Mouse (Mus musculus) T-cell, adult 66 days (primary cell): ENCODE results near the gene Smo. TPM values are rescaled to one million over a fixed set of nuclear protein-coding genes. Genes with fewer than 3 reads are reported as not detected.

Source experiments
- total RNA-seq, 2 experiments: library from RNA; stranded (reverse); gene quantifications; 3 replicates in 1 of 2; 4 replicates in 1 of 2; pipeline ENCODE4 v1.2.4; 2023

The Smo gene
- total RNA-seq: 1 to 10 TPM; 1.2 to 1.4 TPM

GRCm38 (mm10) chr6:29735336-29735688 is at the start of gene Smo:
Gene Smo, plus strand, starts transcription at chr6:29735503.

GRCm38 (mm10) chr6:29693953-29694352 is 41.4 kb upstream of the Smo start, which contains the start of gene Tspan33:
Gene Tspan33, plus strand, starts transcription at chr6:29694222.

GRCm38 (mm10) chr6:29767813-29768660 is 32.7 kb downstream of the Smo start, which contains the start of gene Ahcyl2:
Gene Ahcyl2, plus strand, starts transcription at chr6:29768011.

Other genes starting within 250 kb of the Smo start
- not detected for gene Kcp, start 227.6 kb upstream of the Smo start, total RNA-seq
- 1 to 10 TPM; 3.6 to 6.3 TPM for gene Irf5, start 208.9 kb upstream of the Smo start, total RNA-seq
- gene Tnpo3, start 125.6 kb upstream of the Smo start, total RNA-seq: 100 to 1,000 TPM; 103 to 107 TPM
- 1 to 10 TPM in 1 of 2 experiments, under 1 TPM in 1; 0.47 to 1.3 TPM for gene Tspan33, start 41.3 kb upstream of the Smo start, total RNA-seq
- 10 to 100 TPM; 77.7 to 84.6 TPM for gene Ahcyl2, start 32.5 kb downstream of the Smo start, total RNA-seq
- under 1 TPM in 1 of 2 experiments, not detected in 1; 0.27 TPM for gene Strip2, start 181.5 kb downstream of the Smo start, total RNA-seq